Mouse (Mus musculus) heart, embryonic 14.5 days (tissue): ENCODE data around the gene Nox4. TPM values are rescaled to one million over a fixed set of nuclear protein-coding genes. Genes with fewer than 3 reads are reported as not detected.

ENCODE experiments used
- ATAC-seq: fragments of 200-750 bp; cut with Nextera tagmentation; 2 replicates; pipeline ENCODE4 v1.8.0; 2017; ENCODE audit warnings: low read depth, moderate TSS enrichment; ENCODE audit not compliant: insufficient number of reproducible peaks, insufficient read depth, low FRiP score
- H3K27ac ChIP-seq, 2 experiments: fragments of 200-500 bp in 1 of 2; fragments of 300-500 bp in 1 of 2; sonication (generic) in 1 of 2; replicated peaks in 1 of 2; 2 replicates each; pipeline ENCODE4 v1.5.1; 2012 to 2014; ENCODE audit warnings: low read depth in 2 of 2, low read length in 2 of 2, control low read depth in 1 of 2, mild to moderate bottlenecking in 1 of 2, mixed read lengths in 1 of 2; ENCODE audit not compliant: control insufficient read depth in 1 of 2, insufficient read depth in 1 of 2
- H3K27me3 ChIP-seq: fragments of 300-500 bp; sonication (generic); 2 replicates; pipeline ENCODE4 v1.6.1; 2014; ENCODE audit warnings: mild to moderate bottlenecking, low read length, control low read depth; ENCODE audit not compliant: control insufficient read depth, insufficient read depth
- H3K36me3 ChIP-seq: fragments of 300-500 bp; sonication (generic); 2 replicates; pipeline ENCODE4 v1.6.1; 2014; ENCODE audit warnings: mild to moderate bottlenecking, control low read depth, low read length, mixed read lengths; ENCODE audit not compliant: control insufficient read depth, insufficient read depth
- H3K4me1 ChIP-seq, 2 experiments: fragments of 200-500 bp in 1 of 2; fragments of 300-500 bp in 1 of 2; sonication (generic) in 1 of 2; 2 replicates each; pipeline ENCODE4 v1.6.1; 2012 to 2014; ENCODE audit warnings: low read length in 2 of 2, control low read depth in 1 of 2, mixed read lengths in 1 of 2; ENCODE audit not compliant: control insufficient read depth in 2 of 2, insufficient read depth in 2 of 2
- H3K4me2 ChIP-seq: fragments of 300-500 bp; sonication (generic); 2 replicates; pipeline ENCODE4 v1.6.1; 2014; ENCODE audit warnings: mild to moderate bottlenecking, low read length
- H3K4me3 ChIP-seq, 2 experiments: fragments of 200-500 bp in 1 of 2; fragments of 300-500 bp in 1 of 2; sonication (generic) in 1 of 2; 2 replicates each; pipeline ENCODE4 v1.5.1; 2012 to 2014; ENCODE audit warnings: low read length in 2 of 2, mild to moderate bottlenecking in 2 of 2, control low read depth in 1 of 2, low read depth in 1 of 2, moderate library complexity in 1 of 2; ENCODE audit not compliant: control insufficient read depth in 1 of 2, insufficient read depth in 1 of 2
- H3K9ac ChIP-seq: fragments of 300-500 bp; sonication (generic); 2 replicates; pipeline ENCODE4 v1.6.1; 2014; ENCODE audit warnings: mild to moderate bottlenecking, low read length
- H3K9me3 ChIP-seq: fragments of 300-500 bp; sonication (generic); 2 replicates; pipeline ENCODE4 v1.6.1; 2016; ENCODE audit warnings: low read length, control low read depth; ENCODE audit not compliant: control insufficient read depth
- WGBS: fragments of 180-500 bp; shearing (Covaris S2); extraction: QIAGEN DNeasy Blood & Tissue Kit; methylation state at CpG from one replicate; pipeline ENCODE4 v1.1.7; 2014; 5-methylcytosine and 5-hydroxymethylcytosine counted together
- polyA plus RNA-seq: library from polyadenylated mRNA; unstranded; fragments of >200 nt; fragmentation: Nextera tagmentation; extraction: Ambion mirVana; gene quantifications from 2 replicates; pipeline ENCODE4 v1.2.1, GENCODE M21; 2014

The Nox4 gene
- polyA plus RNA-seq, 1 experiment from 2014 or later = 4.3 TPM

GRCm38 (mm10) chr7:87322085-87322484, 76.2 kb downstream of the Nox4 start:
- Histone ChIP-seq H3K27me3 (no peaks in the 10 kb centered on the region), H3K4me2 (no peak overlapping the region), H3K27ac (no peak overlapping the region), H3K9me3 (no peaks in the 10 kb centered on the region), H3K9ac (no peak overlapping the region), H3K4me1 (no peaks in the 10 kb centered on the region), H3K36me3 (no peaks in the 10 kb centered on the region), H3K4me3 (no peak overlapping the region)
- 88% methylated on average over 1 of the region's 1 CpGs for WGBS
- no peak for ATAC-seq

GRCm38 (mm10) chr7:87330782-87331558, 85.1 kb downstream of the Nox4 start:
- no peak overlapping the region for H3K4me3 ChIP-seq
- 76% methylated on average over 5 of the region's 5 CpGs for WGBS
- ATAC-seq = no peak
- H3K9ac ChIP-seq = no peak overlapping the region
- no peaks in the 10 kb centered on the region for H3K4me1 ChIP-seq
- H3K27ac ChIP-seq = no peak overlapping the region
- H3K9me3 ChIP-seq = no peaks in the 10 kb centered on the region
- no peaks in the 10 kb centered on the region for H3K36me3 ChIP-seq
- H3K27me3 ChIP-seq = no peaks in the 10 kb centered on the region
- H3K4me2 ChIP-seq = no peak overlapping the region

GRCm38 (mm10) chr7:87345598-87345997, 99.7 kb downstream of the Nox4 start:
- 49% methylated on average over 3 of the region's 3 CpGs for WGBS
- Histone ChIP-seq H3K9ac (no peak overlapping the region), H3K27ac (no peak overlapping the region), H3K4me2 (no peak overlapping the region), H3K4me3 (no peak overlapping the region), H3K36me3 (no peaks in the 10 kb centered on the region), H3K9me3 (no peaks in the 10 kb centered on the region), H3K4me1 (no peaks in the 10 kb centered on the region), H3K27me3 (no peaks in the 10 kb centered on the region)
- ATAC-seq = no peak

- Histone ChIP-seq H3K4me2 (no peak overlapping the region), H3K27me3 (no peaks in the 10 kb centered on the region), H3K4me1 (no peaks in the 10 kb centered on the region), H3K9me3 (no peaks in the 10 kb centered on the region), H3K9ac (no peak overlapping the region), H3K4me3 (no peak overlapping the region), H3K27ac (no peak overlapping the region), H3K36me3 (no peaks in the 10 kb centered on the region)
- 38% methylated on average over 2 of the region's 2 CpGs for WGBS
- no peak for ATAC-seq
Measured at GRCm38 (mm10) chr7:87352818-87353217, 106.9 kb downstream of the Nox4 start.

GRCm38 (mm10) chr7:87367834-87368233, 121.9 kb downstream of the Nox4 start:
- Histone ChIP-seq H3K4me2 (no peak overlapping the region), H3K9me3 (no peaks in the 10 kb centered on the region), H3K27me3 (no peaks in the 10 kb centered on the region), H3K27ac (no peak overlapping the region), H3K36me3 (no peaks in the 10 kb centered on the region), H3K9ac (no peak overlapping the region), H3K4me3 (no peak overlapping the region), H3K4me1 (no peaks in the 10 kb centered on the region)
- ATAC-seq = no peak

GRCm38 (mm10) chr7:87369131-87369530, 123.2 kb downstream of the Nox4 start:
- WGBS = 75% methylated on average over 1 of the region's 1 CpGs
- no peak for ATAC-seq

GRCm38 (mm10) chr7:87370789-87371188, 124.9 kb downstream of the Nox4 start:
- Histone ChIP-seq H3K27ac (no peak overlapping the region), H3K9ac (no peak overlapping the region), H3K4me1 (no peaks in the 10 kb centered on the region), H3K4me2 (no peak overlapping the region), H3K9me3 (no peaks in the 10 kb centered on the region), H3K4me3 (no peak overlapping the region), H3K36me3 (no peaks in the 10 kb centered on the region), H3K27me3 (no peaks in the 10 kb centered on the region)
- 70% methylated on average over 2 of the region's 2 CpGs for WGBS
- ATAC-seq = no peak

More at GRCm38 (mm10) chr7:87369131-87369530, 123.2 kb downstream of the Nox4 start:
- no peaks in the 10 kb centered on the region for H3K27me3 ChIP-seq
- no peak overlapping the region for H3K4me2 ChIP-seq
- no peak overlapping the region for H3K9ac ChIP-seq
- no peak overlapping the region for H3K27ac ChIP-seq
- no peaks in the 10 kb centered on the region for H3K9me3 ChIP-seq
- H3K36me3 ChIP-seq = no peaks in the 10 kb centered on the region
- H3K4me1 ChIP-seq = no peaks in the 10 kb centered on the region
- no peak overlapping the region for H3K4me3 ChIP-seq

- Histone ChIP-seq H3K36me3 (no peaks in the 10 kb centered on the region), H3K4me1 (no peaks in the 10 kb centered on the region), H3K4me3 (no peak overlapping the region), H3K27me3 (no peaks in the 10 kb centered on the region), H3K9ac (no peak overlapping the region), H3K9me3 (no peaks in the 10 kb centered on the region), H3K4me2 (no peak overlapping the region), H3K27ac (no peak overlapping the region)
- 84% methylated on average over 2 of the region's 2 CpGs for WGBS
- ATAC-seq = no peak
Measured at GRCm38 (mm10) chr7:87371316-87371715, 125.4 kb downstream of the Nox4 start.
